Mouse (Mus musculus) left cerebral cortex, postnatal 25 days (tissue): Measurements from ENCODE around the gene Klhl21. TPM values are rescaled to one million over a fixed set of nuclear protein-coding genes. Genes with fewer than 3 reads are reported as not detected.
A peak's percentile ranks its signal among the peaks of the same experiment; 100 is the strongest.

Experiments used
- DNase-seq, 2 experiments: peaks; one replicate each; pipeline ENCODE4 v3.0.0; 2022; ENCODE audit warnings: low spot score in 2 of 2, mixed read lengths in 1 of 2
- intact Hi-C: fragments of 180-260 bp; cut with DNase I; formaldehyde crosslinking; loops from one replicate; pipeline ENCODE4 v1.15.1; 2025
- total RNA-seq, 2 experiments: library from RNA; stranded (reverse); gene quantifications; 2 replicates each; pipeline ENCODE4 v1.2.3; 2021

Gene Klhl21
- total RNA-seq: 10 to 100 TPM; 13.5 to 16.4 TPM

- intact Hi-C loops: loop anchor here (1.0 to 2.0 kb wide), 3 partner anchors 12 to 80 kb away; partner anchors contain the start of genes Phf13 and Zbtb48
- peak; percentile 94 to 95 for DNase-seq
Measured at GRCm38 (mm10) chr4:152008622-152009075, at the start of gene Klhl21. Gene Klhl21, plus strand, starts transcription at chr4:152008803.

GRCm38 (mm10) chr4:151959849-151960512, 48.6 kb upstream of the Klhl21 start:
- intact Hi-C loops: no loop called here
- no peak for DNase-seq

GRCm38 (mm10) chr4:151960513-151960854, 48.1 kb upstream of the Klhl21 start:
- DNase-seq: no peak
- intact Hi-C loops: no loop called here

- intact Hi-C loops: no loop called here
- no peak for DNase-seq
Measured at GRCm38 (mm10) chr4:151962817-151963216, 45.8 kb upstream of the Klhl21 start.

GRCm38 (mm10) chr4:151968204-151968921, 40.2 kb upstream of the Klhl21 start:
- intact Hi-C loops: no loop called here

GRCm38 (mm10) chr4:151972221-151972967, 36.2 kb upstream of the Klhl21 start:
- peak in 1 of 2 experiments; percentile 43 for DNase-seq
- intact Hi-C loops: no loop called here

More at GRCm38 (mm10) chr4:151968204-151968921, 40.2 kb upstream of the Klhl21 start:
- DNase-seq: no peak

GRCm38 (mm10) chr4:151975441-151975840, 33.2 kb upstream of the Klhl21 start:
- no peak for DNase-seq
- intact Hi-C loops: no loop called here

- DNase-seq: peak; percentile 88 to 90
- intact Hi-C loops: no loop called here
Measured at GRCm38 (mm10) chr4:151977748-151978147, 30.9 kb upstream of the Klhl21 start.

- intact Hi-C loops: loop anchor here (2.0 to 5.0 kb wide), 2 partner anchors 47 to 56 kb away; partner anchors contain the start of gene Zbtb48
- peak in 1 of 2 experiments; percentile 25 for DNase-seq
Measured at GRCm38 (mm10) chr4:151980699-151981098, 27.9 kb upstream of the Klhl21 start.

- DNase-seq: peak; percentile 84 to 88
- intact Hi-C loops: loop anchor here (2.0 to 5.0 kb wide), 2 partner anchors 46 to 55 kb away; partner anchors contain the start of gene Zbtb48
Measured at GRCm38 (mm10) chr4:151981363-151981762, 27.2 kb upstream of the Klhl21 start.

GRCm38 (mm10) chr4:151983043-151983442, 25.6 kb upstream of the Klhl21 start:
- DNase-seq: no peak
- intact Hi-C loops: loop anchor here (5.0 kb wide), 1 partner anchor 44 kb away; the partner anchor contains the start of gene Zbtb48

GRCm38 (mm10) chr4:151983560-151983959, 25.0 kb upstream of the Klhl21 start:
- DNase-seq: no peak
- intact Hi-C loops: loop anchor here (5.0 kb wide), 1 partner anchor 44 kb away; the partner anchor contains the start of gene Zbtb48

- intact Hi-C loops: no loop called here
- DNase-seq: peak in 1 of 2 experiments; percentile 53
Measured at GRCm38 (mm10) chr4:151985886-151986285, 22.7 kb upstream of the Klhl21 start.

GRCm38 (mm10) chr4:151986650-151987049, 22.0 kb upstream of the Klhl21 start:
- no peak for DNase-seq
- intact Hi-C loops: no loop called here

GRCm38 (mm10) chr4:151988014-151988341, 20.6 kb upstream of the Klhl21 start:
- peak; percentile 40 to 73 for DNase-seq
- intact Hi-C loops: loop anchor here (2.0 kb wide), 1 partner anchor 23 kb away; no protein-coding TSS in a partner anchor

- intact Hi-C loops: loop anchor here (2.0 kb wide), 1 partner anchor 22 kb away; no protein-coding TSS in a partner anchor
- DNase-seq: peak; percentile 78 to 81
Measured at GRCm38 (mm10) chr4:151988342-151989109, 20.1 kb upstream of the Klhl21 start, which contains the start of gene Thap3. Gene Thap3, minus strand, starts transcription at chr4:151988997.

GRCm38 (mm10) chr4:151989110-151989488, 19.5 kb upstream of the Klhl21 start:
- intact Hi-C loops: loop anchor here (2.0 kb wide), 1 partner anchor 22 kb away; no protein-coding TSS in a partner anchor
- no peak for DNase-seq

- intact Hi-C loops: no loop called here
- no peak for DNase-seq
Measured at GRCm38 (mm10) chr4:151992091-151992490, 16.5 kb upstream of the Klhl21 start.

- intact Hi-C loops: no loop called here
- DNase-seq: no peak
Measured at GRCm38 (mm10) chr4:151993035-151993434, 15.6 kb upstream of the Klhl21 start.
